Mouse (Mus musculus): ENCODE results near the gene Slc22a23.

DNA sequence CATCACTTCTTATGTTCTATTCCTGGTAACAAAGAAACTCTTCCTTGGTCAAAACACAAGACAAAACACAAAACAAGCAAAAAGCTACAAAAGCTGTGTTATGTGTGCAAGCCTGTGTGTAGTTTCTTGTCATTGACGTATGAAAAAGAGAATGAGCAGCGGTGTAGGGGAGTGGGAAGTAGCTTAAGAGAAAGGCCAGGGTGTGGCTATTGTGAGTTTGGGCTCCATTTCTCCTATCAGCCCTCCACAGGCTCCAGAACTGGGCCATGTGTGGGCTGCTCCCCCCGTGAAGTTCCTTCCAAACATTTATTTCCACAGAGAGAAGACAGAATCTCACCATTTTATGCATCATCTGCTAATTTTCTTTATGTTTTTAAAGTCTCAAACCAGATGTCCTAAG lies 91.2 kb downstream of the Slc22a23 start:
- TF ChIP-seq CTCF (IDR thresholded peaks at IDR 0.05; ENCODE audit: borderline replicate concordance, insufficient read depth, low read depth, low read length) (no peak), POLR2A (IDR thresholded peaks at IDR 0.05; ENCODE audit: borderline replicate concordance, insufficient read depth, low read length) (no peak)

Measured in cerebellum, adult 2 months (tissue).